Mouse (Mus musculus) embryo, embryonic 9.5 days (tissue): ENCODE measurements at regions not wholly inside any gene's neighbourhood (a gene's known extent, or its start where the extent isn't known, plus 50 kb on each side); places are given as distances from the start of the nearest gene placed in this dataset.
A peak's percentile ranks its signal among the peaks of the same experiment; 100 is the strongest.

ENCODE experiments used
- DNase-seq: peaks from one replicate; pipeline ENCODE4 v3.0.0-alpha.2; 2017; ENCODE audit errors: extremely low spot score

- DNase-seq: peak; percentile 30
These were observed 151.7 kb downstream of the Gm11361 start for GRCm38 (mm10) chr13:28408868-28409608.

GRCm38 (mm10) chr13:28400459-28400858 lies 143.1 kb downstream of the Gm11361 start:
- peak; percentile 38 for DNase-seq
